Mouse (Mus musculus) spleen, postnatal 0 days (tissue): ENCODE data around the gene Cbr4. TPM values are rescaled to one million over a fixed set of nuclear protein-coding genes. Genes with fewer than 3 reads are reported as not detected.

Experiments used
- polyA plus RNA-seq: library from polyadenylated mRNA; unstranded; fragments of >200 nt; fragmentation: Nextera tagmentation; extraction: Ambion mirVana; gene quantifications from 2 replicates; pipeline ENCODE4 v1.2.1, GENCODE M21; 2015

Gene Cbr4
- polyA plus RNA-seq, result 25.5 and 25.9 TPM in 2 replicates

DNA sequence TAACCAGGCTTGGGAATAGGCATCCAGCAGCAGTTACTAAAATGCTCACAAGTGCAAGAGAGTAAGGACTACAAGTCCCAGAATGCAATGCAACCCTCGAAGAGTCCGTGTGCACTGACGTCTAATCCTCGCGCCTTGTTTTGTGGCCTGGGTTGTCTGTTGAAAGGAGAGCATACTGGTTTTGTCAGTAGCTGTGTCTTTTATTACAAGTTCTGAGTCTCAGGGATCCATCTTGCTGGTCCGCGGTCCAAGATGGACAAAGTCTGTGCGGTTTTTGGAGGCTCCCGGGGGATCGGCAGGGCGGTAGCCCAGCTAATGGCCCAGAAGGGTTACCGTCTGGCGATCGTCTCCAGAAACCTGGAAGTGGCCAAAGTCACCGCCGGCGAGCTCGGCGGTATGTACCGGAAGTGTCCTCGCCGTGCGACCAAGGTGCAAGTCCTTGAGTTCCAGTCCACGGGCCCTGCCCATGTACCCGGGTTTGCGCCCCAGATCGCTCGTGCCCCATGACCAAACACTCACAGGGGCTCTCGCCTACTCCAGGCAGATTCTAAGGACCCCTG is at the start of gene Cbr4:
Cbr4 (plus strand) TSS at position 138 of the 560 bp plus-strand sequence.

